Mouse (Mus musculus): ENCODE data around the gene Lmo7.

Gene Lmo7

GRCm38 (mm10) chr14:101780016-101780415 is 50.3 kb downstream of the Lmo7 start:
- DNase-seq (ENCODE audit: low spot score): no peak

GRCm38 (mm10) chr14:101781219-101781618 is 51.5 kb downstream of the Lmo7 start:
- DNase-seq (ENCODE audit: low spot score): no peak

- no peak for DNase-seq (ENCODE audit: low spot score)
Measured at GRCm38 (mm10) chr14:101781943-101782510, 52.3 kb downstream of the Lmo7 start.

- no peak for DNase-seq (ENCODE audit: low spot score)
Measured at GRCm38 (mm10) chr14:101784315-101784945, 54.7 kb downstream of the Lmo7 start.

- DNase-seq (ENCODE audit: low spot score): no peak
Measured at GRCm38 (mm10) chr14:101787903-101788302, 58.1 kb downstream of the Lmo7 start.

GRCm38 (mm10) chr14:101788475-101788874 is 58.7 kb downstream of the Lmo7 start:
- DNase-seq (ENCODE audit: low spot score): no peak

GRCm38 (mm10) chr14:101794553-101795177 is 64.9 kb downstream of the Lmo7 start:
- DNase-seq (ENCODE audit: low spot score): no peak

GRCm38 (mm10) chr14:101797930-101798500 is 68.3 kb downstream of the Lmo7 start:
- DNase-seq (ENCODE audit: low spot score): no peak

GRCm38 (mm10) chr14:101798766-101799165 is 69.0 kb downstream of the Lmo7 start:
- no peak for DNase-seq (ENCODE audit: low spot score)

GRCm38 (mm10) chr14:101801674-101802073 is 71.9 kb downstream of the Lmo7 start:
- no peak for DNase-seq (ENCODE audit: low spot score)

- no peak for DNase-seq (ENCODE audit: low spot score)
Measured at GRCm38 (mm10) chr14:101804119-101804518, 74.4 kb downstream of the Lmo7 start.

- no peak for DNase-seq (ENCODE audit: low spot score)
Measured at GRCm38 (mm10) chr14:101804562-101805327, 75.0 kb downstream of the Lmo7 start.

GRCm38 (mm10) chr14:101805328-101805697 is 75.6 kb downstream of the Lmo7 start:
- DNase-seq (ENCODE audit: low spot score): no peak

GRCm38 (mm10) chr14:101806058-101806457 is 76.3 kb downstream of the Lmo7 start:
- no peak for DNase-seq (ENCODE audit: low spot score)

- DNase-seq (ENCODE audit: low spot score): no peak
Measured at GRCm38 (mm10) chr14:101806607-101807006, 76.8 kb downstream of the Lmo7 start.

- DNase-seq (ENCODE audit: low spot score): no peak
Measured at GRCm38 (mm10) chr14:101816450-101816849, 86.7 kb downstream of the Lmo7 start.

- DNase-seq (ENCODE audit: low spot score): no peak
Measured at GRCm38 (mm10) chr14:101822390-101822789, 92.6 kb downstream of the Lmo7 start.

- DNase-seq (ENCODE audit: low spot score): no peak
Measured at GRCm38 (mm10) chr14:101822871-101823270, 93.1 kb downstream of the Lmo7 start.

- no peak for DNase-seq (ENCODE audit: low spot score)
Measured at GRCm38 (mm10) chr14:101829676-101830075, 99.9 kb downstream of the Lmo7 start.

- no peak for DNase-seq (ENCODE audit: low spot score)
Measured at GRCm38 (mm10) chr14:101830116-101830515, 100.4 kb downstream of the Lmo7 start.

GRCm38 (mm10) chr14:101834109-101834508 is 104.4 kb downstream of the Lmo7 start:
- DNase-seq (ENCODE audit: low spot score): no peak

GRCm38 (mm10) chr14:101836401-101836800 is 106.6 kb downstream of the Lmo7 start:
- no peak for DNase-seq (ENCODE audit: low spot score)

- no peak for DNase-seq (ENCODE audit: low spot score)
Measured at GRCm38 (mm10) chr14:101837176-101837575, 107.4 kb downstream of the Lmo7 start.
